Mouse (Mus musculus) kidney, adult 9 months (tissue): Measurements from ENCODE around the gene Trim46.

Experiments
- DNase-seq: peaks from one replicate; pipeline ENCODE4 v3.0.0; 2022

Trim46 gene

DNA sequence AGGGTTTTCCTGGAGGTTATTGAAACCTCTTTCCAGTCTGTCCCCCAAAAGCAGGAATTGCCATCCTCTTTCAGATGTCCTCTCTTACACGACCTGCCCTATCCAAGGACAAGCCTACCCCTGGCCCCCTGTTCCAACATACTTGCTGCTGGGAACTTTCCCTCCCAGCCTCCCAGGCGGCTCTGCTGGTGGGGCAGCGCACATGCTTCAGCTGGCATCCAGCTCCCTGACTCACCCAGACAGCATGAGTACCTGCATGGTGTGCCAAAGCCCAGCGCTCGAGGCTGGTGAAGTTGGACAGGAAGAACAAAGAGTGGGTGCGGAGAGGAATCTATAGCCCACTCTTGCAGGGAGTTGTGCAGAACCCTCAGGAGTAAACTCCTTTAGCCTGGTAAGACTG lies 24.8 kb upstream of the Trim46 start:
- DNase-seq, result peak; percentile 44

DNA sequence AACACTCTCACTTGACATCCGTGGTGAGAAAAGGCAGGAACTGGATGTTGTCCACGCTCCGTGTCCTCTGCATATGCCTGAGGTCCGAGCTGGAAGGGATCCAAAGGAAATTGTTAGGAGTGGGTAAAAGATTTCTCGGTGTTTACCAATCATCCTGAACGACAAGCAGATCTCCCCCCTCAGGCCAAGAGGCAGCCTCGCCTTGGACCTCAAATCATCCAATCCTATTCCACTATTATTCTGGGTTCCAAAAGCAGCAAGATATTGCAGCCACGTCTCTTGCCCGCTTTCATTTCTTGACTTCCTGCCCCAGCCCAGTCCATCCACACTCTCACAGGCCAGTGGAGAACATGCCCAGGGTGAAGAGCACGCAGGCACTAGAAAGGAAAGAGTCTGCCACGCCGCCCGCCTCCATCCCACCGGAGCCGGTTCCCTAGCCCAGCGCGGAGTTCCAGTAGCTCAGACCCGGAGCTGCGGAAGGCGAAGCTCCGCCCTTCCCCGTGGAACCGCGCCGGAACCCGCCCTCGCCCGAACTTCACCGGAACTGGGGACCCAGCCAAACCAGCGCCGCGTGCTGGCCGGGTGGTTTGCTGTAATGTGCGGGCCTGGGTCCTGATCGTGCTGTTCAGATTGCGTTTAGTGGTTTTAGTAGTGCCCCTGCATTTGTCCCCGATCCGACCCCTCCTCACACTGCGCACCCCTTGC lies 24.1 kb upstream of the Trim46 start, which contains the start of gene Slc50a1:
Gene Slc50a1 (minus strand): TSS at position 520 of the 705 bp plus-strand sequence.
- peak; percentile 84 for DNase-seq

DNA sequence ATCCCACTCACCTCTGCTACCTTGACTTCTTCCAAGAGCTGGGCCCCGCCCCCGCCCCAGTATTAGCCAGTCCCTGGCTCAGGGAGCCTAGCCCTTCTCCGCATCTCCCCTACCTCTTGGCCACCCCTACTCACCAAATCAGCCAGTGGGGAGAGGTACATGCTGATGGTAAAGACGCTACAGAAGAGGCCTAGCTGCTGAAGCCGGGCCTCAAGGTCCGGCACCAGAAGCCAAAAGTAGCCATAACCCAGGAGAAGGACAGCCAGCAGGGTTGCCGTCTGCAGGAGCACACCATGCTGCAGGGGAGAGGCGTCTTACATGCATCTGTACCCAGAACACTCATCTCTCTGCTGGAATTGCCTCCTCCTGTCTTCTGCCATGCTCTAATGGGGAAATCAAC lies 22.8 kb upstream of the Trim46 start:
- DNase-seq, result no peak

DNA sequence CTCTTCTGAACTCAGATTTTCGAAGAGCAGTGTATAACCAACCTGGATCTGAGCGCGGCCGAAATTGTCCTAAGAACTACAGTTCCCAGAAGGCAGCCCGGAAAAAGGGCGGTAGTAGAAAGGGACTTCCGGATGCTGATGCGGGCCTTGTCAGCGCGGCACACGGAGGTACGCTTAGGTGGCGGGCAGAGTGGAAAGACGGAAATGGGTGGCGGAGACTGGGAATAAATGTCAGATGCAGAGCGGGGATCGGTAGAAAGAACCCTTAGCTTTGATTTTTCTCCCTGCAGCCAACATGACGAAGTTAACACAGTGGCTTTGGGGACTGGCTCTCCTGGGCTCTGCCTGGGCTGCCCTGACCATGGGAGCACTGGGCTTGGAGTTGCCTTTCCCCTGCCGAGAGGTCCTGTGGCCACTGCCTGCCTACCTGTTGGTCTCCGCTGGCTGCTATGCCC lies 20.4 kb upstream of the Trim46 start:
- peak; percentile 84 for DNase-seq

DNA sequence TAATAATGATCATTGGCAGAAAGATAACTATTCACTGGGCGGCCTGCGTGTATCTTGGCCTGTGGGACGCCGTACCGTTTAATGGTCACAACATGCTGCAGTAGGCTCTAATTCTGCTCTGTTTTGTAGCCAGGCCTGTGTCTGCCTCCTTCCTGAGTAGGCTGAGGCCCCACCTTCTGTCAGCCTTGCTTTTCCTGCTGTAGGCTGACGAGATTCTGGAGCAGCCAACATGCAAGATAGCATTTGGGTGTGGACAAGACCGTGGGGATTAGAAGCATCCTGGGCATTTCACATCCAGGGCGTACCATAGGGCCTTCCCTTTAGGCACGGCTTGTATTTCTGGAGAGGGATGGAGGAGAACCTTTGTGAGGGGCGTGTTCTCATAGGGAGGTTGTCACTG lies 16.3 kb upstream of the Trim46 start:
- DNase-seq, result peak; percentile 49

DNA sequence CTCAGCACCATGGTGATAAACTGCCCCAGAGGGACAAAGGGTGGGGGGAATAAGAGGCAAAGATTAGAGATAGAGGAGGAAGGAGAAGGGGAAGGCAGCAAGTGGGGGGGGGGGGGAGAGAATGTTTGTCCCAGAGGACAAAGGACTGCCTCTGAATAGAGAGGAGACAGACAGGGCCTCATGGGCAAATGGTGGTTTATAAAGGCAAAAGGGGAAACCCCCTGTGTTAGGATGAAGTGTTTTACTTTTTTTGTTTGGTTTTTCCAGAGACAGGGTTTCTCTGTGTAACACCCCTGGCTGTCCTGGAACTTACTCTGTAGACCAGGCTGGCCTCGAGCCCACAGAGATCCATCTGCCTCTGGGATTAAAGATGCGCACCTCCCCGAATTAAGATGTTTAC lies 14.1 kb upstream of the Trim46 start:
- no peak for DNase-seq

DNA sequence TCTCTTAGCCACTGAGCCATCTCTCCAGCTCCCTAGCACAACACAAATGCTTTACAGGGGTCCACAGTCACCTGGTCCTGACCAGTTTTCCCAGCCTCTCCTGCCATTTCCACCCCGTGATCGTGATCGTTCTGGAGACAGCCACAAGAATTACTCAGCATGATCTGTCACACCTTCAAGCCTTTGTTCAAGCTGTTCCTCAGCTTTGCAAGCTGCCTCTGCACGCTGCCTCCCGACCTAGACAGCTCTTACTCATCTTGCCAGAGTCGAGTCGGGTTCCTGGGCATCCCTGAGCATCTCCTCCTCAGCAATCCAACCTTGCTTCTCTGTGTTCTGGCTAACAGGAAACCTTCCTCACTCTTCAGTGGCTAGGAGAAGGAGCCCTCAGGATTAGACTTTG lies 13.0 kb upstream of the Trim46 start, which contains the start of gene Dpm3:
Gene Dpm3 (plus strand): TSS at position 283 of the 400 bp plus-strand sequence.
- no peak for DNase-seq

DNA sequence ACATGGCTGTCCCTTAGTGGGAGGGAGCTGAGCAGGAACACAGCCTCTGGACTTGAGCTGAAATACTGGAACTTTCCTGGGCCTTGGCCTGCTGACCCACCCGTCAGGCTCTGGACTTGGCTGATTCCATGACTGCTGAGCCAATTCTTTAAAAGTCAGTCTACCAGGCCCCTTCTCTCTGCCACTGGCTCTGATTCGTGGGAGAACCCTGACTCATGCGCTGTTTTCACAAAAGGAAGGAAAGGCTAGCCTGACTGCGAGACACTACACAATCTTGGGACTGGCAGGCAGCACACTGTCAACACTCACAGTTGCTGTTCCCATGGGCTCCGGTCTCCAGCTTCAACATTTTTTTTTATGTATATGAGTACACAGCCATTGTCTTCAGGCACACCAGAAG lies 10.1 kb upstream of the Trim46 start:
- no peak for DNase-seq

DNA sequence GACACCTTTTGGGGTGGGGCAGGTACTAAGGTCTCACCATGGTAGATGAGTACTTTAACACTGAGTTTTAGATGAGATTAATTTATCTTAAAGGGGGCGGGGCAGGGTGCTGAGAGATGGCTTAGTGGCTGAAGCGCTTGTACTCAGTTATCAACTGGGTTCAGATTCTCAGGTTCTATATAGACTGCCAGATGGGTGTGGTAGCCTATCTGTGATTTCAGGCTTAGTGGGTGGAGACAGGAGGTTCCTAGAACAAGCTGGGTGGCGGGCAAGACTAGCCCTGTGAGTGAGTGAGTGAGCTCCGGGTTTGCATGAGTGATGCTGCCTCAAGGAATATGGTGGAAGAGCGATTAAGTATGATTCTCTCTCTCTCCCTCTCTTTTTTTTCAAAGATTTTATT lies 8.9 kb upstream of the Trim46 start:
- no peak for DNase-seq

DNA sequence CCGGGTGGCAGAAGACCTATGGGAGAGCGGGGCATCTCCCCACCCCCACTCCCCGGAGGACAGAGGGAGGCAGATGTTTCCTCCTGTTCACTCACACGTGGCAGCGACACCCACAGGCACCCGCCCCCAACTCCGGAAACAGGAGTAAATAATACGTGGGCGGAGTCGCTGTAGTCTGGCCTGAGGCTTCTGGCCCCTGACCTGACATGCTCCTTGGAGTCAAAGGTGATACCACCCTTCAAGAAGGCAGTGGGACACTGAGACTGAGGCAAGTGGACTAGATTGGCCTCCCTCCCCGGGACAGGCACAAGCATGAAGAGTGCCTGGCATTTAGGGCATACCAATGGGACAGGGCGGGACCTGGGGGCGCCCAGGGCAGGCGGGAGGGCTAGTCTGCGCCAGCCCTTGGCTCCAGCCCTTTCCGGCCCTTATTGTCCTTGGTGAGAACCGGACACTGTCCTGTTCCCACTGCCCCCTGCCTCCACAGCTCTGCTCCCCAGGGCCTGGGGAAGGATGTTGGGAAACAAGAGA lies 5.3 kb upstream of the Trim46 start:
- peak; percentile 78 for DNase-seq

DNA sequence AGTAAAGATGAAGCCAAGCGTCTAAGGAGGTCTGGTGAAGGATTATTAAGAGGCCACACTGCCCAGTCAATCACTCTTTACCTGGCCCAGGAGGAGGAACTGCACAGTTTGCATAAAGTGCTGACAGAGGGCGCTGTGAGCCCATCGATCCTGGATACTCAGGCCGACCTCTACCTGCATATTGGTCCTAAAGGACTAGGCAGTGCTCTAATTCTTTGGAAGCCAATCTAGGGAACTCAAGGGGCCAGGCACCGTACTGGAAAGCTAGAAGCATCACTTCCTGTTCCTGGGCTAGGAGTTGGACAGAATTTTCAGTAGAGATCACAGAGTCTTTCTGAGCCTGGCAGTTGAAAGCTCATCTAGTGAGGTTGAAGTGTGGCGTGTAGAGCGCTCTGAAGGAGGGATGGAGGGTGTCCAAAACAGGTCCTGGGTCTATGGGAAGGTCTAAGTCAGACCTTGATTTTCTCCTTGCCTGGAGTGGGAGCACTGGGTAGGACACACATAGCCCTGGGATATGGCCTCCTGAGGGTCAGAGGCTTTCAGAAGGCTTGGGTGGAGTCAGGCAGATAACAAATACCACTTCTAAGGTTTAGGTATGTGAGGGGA lies 4.4 kb upstream of the Trim46 start:
- DNase-seq, result peak; percentile 89

DNA sequence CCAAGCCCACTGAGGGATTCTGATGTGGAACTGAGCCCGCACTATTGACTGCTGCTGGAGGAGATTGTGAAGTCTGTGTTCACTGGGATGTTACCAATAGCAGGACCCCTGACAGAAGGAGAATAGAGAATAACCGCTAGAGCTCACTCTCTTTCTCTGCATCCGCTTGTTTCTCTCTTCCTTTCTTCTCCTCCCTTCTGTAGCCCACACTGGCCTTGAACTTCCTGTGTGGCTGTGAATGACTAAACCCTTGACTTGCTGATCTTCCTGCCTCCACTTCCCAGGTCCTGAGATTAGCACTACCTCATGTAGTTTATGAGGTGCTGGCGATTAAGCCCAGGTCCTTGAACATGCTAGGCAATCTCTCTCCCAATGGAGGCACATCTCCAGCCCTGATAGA lies 1.4 kb upstream of the Trim46 start:
- no peak for DNase-seq

DNA sequence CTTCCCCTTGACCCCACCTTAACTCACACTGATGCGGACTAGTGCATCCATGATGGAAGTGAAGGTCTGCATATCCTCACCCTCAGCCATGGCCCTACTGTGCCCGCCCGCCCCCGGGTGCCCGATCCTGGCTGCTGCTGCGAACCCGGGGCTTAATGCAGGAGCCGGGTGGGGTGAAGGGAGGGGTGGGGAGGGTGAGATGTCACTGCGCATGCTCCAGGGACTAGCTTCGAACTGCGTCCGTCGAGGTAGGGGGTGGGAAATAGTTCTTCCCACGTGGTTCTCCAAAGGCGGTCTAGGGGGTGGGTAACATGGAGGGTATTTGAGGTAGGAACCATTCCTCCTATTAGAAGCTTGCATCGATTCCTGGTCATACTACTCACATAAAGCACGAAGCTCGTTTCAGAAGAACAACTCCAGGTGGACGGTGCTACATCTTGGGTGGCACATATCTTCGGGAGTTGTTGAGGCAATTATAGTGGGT lies 379 bp downstream of the Trim46 start, which contains the start of gene Krtcap2:
Gene Krtcap2 (plus strand): TSS at position 279 of the 484 bp plus-strand sequence.
- DNase-seq, result no peak

DNA sequence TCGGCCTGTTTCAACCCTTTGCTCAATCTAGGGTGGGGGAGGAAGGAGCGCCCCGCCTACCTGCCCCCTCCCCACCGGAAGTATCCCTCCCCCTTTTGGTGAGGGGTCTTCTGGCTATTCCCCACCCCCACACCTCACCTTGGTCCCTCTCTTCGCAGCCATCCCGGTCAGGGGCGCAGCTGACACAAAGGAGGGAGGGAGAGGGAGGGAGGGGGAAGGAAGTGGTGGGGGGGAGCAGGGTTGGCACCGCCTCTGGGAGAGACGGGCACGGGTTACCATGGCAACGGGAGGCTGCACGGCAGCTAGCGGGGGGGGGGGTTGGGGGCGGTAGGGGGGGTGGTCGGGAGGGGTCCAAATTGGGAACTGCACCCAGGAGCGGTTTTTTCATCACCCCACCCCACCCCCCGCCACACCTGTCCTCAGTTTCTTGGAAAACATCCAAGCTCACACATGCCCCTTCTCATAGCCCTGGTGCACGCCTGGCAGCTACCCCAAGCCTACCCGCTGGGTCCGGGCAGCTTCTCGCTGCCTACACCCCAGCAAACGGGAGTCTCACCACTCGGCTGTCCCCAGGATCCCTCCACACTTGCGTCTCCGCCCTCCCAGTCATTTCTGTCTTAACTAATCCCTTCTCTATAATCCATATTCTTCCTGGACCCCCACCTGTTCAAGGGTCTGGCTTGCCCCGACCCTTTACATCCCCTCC lies 974 bp downstream of the Trim46 start:
- peak; percentile 33 for DNase-seq

DNA sequence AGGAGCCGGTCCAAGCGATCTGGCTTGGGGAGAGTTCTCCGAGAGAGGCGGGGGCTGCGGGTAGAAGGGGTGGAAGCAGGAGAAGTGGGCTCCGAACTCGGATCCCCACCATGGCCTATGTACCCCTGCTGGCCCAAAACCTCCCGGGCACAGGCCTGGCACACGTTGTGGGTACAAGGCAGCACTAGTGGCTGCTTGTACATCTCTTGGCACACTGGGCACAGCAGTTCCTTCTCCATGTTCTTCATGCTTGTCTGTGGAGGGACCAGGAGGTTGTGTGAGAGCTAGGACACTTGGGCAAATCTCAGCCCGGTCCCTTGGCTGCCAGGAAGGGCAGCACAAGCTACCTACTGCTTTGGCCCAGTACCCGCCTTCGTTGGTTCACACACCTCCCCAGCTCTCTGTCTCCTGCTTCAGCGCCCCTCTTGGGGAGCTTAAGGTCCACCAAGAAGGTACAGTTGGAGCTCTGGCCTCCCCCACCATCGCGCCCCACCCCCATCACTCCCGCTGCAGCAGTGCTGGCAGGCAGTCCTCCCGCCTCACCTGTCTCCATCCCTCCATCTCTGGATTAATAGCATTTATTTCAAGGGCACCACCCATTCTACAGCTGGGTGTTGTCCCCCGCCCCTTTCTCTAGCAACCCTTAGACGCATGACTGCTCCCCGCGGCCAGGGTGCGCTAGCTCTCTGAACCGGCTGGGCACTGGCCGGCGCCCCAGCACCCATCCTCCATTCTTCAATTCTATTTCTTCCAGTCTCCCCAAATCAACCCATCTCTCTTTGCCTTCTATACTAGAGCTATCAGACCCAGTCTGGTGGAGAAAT lies 1.7 kb downstream of the Trim46 start:
- peak; percentile 54 for DNase-seq

DNA sequence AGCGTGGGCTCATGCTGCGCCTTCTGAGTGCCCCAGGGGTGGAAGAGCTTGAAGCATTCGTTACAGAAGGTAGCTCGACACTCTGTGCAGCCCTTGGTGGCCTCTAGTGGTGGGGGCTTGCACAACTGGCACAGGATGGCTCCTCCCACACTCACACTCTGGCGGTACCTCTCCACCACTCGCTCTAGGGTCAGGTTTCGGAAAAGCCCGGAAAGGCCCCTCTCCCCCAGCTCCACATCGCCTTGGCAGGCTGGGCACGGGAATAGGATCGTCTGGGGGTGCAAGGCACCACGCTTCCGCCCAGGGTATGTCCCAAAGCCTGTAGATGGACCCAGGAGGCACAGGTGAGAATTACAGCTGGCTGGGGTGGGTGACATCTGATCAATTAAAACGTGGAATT lies 2.5 kb downstream of the Trim46 start:
- peak; percentile 66 for DNase-seq

DNA sequence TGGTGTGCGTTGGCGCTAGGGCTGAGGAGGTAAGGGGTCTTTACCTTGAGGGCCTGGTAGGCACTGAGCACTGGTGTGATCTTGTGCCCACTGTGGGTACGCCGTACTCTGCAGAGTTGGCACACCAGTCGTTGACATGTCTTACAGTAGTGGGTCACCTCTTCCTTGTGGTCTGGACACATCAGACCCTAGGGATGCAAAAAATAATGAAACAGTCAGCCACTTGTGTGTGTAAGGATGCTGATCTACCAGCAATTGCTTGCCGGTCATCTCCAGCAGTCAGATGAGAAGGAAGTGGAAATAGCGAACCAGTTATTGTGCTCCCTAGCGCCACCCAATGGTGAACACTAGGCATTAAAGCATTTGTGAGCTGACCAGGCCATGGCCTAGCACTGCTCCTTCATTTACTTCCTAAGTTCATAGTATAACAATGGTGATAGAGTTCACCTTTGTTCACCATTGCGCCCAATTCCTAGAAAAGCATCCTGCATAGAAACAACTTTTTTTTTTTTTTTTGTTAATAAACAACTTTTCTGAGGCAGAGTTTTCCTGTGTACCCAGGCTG lies 3.7 kb downstream of the Trim46 start:
- peak; percentile 79 for DNase-seq

DNA sequence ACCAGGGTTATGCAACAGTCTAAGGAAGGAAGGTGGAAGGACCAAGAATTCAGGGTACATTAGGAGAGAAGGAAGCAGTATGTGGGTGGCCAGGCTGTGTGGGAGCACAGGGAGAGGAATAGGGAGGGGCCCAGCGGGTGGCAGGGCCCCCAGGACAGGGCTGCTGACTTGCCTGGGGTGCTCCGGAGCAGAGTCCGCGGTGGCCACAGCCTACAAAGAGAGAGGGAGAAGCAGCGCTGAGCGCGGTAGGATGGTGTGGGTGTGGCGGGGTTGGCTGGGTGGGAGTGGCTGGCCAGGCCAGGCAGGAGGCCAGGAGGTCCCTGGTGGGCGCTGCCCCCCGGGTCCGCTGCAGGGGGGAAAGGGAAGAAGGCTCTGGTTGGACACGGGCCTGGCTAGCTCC lies 7.6 kb downstream of the Trim46 start:
- DNase-seq, result no peak

DNA sequence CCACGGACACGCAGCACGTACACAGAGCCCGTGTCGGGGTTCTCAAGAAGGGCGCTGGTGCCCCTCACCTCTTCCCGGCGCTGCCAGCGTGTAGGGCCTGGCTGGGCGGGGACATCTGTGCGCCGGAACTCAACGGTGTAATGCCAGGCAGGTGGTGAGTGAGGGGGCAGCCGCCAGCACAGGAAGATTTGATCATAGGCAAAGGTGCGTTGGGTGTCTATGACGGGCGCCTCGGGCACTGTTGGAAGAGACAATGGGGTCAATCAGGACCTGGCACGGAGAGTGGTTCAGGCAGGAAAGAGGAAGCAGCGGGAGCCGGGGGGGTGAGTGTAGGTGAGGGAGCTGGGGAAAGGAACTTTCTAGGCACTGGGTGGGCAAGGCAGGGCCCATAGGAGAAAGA lies 8.4 kb downstream of the Trim46 start:
- no peak for DNase-seq

DNA sequence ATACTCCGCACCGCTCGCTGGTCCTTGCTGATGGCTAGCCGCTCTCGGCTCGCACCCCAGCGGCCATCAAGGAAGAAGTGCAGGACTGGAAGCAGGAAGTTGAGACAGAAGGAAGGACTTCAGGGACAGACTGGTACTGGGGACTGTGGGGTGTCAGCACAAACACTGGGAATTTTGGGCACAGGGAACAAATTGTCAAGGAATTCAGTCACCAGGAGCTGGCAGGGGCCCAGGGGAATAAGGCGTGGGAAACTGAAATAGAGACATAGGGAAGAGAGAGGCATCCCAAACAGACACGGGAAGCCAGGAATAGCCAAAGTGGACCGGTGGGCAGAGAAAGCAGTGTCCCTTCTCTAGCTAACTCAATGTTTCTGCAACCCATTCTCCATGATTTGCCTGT lies 9.6 kb downstream of the Trim46 start:
- DNase-seq, result no peak

DNA sequence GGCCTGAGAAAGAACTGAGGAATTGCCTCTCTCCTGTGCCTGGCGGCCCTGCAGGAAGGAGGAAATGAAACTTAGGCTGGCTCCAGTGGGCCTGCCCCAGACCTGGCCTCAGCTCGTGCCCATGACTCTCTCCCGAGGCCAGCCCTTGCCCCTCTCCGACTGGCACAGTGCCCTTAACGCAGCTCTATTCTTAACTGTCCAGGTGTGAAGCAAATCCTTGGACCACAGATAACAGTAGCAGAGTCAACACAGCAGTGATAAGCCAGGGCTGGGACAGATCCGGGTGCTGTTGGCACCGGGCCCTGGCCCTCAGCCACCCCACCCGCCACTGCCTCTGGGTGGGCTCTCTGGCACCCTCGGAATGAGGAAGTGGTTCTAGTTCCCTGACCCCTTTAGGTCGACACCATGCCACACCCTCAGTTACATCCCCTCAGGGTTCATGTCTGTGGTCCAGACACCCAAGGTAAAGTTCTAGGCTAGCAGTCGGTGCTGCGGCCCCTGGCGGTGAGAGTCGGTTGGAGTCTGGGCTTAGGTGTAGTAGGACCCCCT lies 12.5 kb downstream of the Trim46 start:
- no peak for DNase-seq

DNA sequence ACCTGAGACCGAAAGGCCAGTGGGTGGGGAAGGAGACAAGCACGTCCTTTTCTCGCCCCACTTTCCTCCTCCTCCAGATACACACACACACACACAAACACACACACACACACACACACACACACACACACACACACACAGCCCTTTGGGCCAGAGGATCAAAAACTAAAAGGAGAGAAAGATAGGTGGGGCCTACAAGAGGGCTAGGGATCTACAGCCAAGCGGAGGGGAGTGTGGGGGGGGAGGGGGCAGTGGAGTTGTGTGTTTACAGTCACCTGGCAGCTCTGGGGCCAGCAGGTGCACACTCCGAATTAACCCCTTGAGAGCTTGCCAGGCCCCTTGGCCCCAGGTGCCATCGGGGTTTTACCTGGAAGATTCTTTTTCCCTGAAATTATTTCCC lies 13.5 kb downstream of the Trim46 start:
- DNase-seq, result no peak
